Mouse (Mus musculus): Measurements from ENCODE around the gene Ccnb1ip1.
A peak's percentile ranks its signal among the peaks of the same experiment; 100 is the strongest.
"Not testable (repeated sequence)": the region's sequence is repeated elsewhere in the genome, so short reads cannot be mapped to it uniquely, and the experiment has no call there.

The Ccnb1ip1 gene

GRCm38 (mm10) chr14:50807487-50808072, at the start of gene Ccnb1ip1, which contains the start of gene Parp2:
Gene Ccnb1ip1 (minus strand): TSS chr14:50807732.
Gene Parp2 (plus strand): TSS chr14:50807841.
- DNase-seq, result peak; percentile 100

GRCm38 (mm10) chr14:50855788-50856187, 48.3 kb upstream of the Ccnb1ip1 start:
- DNase-seq, result no peak

GRCm38 (mm10) chr14:50837236-50837635, 29.7 kb upstream of the Ccnb1ip1 start:
- DNase-seq, result no peak

- peak; percentile 10 for DNase-seq
These were observed 26.9 kb upstream of the Ccnb1ip1 start for GRCm38 (mm10) chr14:50834435-50834834.

- peak; percentile 63 for DNase-seq
These were observed 26.4 kb upstream of the Ccnb1ip1 start for GRCm38 (mm10) chr14:50833964-50834363.

GRCm38 (mm10) chr14:50829878-50830277, 22.3 kb upstream of the Ccnb1ip1 start:
- no peak for DNase-seq

- no peak for DNase-seq
These were observed 19.0 kb upstream of the Ccnb1ip1 start for GRCm38 (mm10) chr14:50826579-50826978.

- no peak for DNase-seq
These were observed 16.7 kb upstream of the Ccnb1ip1 start for GRCm38 (mm10) chr14:50824219-50824618.

GRCm38 (mm10) chr14:50823240-50823639, 15.7 kb upstream of the Ccnb1ip1 start:
- no peak for DNase-seq

- no peak for DNase-seq
These were observed 5.5 kb upstream of the Ccnb1ip1 start for GRCm38 (mm10) chr14:50813060-50813459.

GRCm38 (mm10) chr14:50806469-50806868, 1.1 kb downstream of the Ccnb1ip1 start:
- not testable (repeated sequence) for DNase-seq

- DNase-seq, result no peak
These were observed 2.8 kb downstream of the Ccnb1ip1 start for GRCm38 (mm10) chr14:50804683-50805082.

GRCm38 (mm10) chr14:50802843-50803562, 4.5 kb downstream of the Ccnb1ip1 start:
- DNase-seq, result no peak

GRCm38 (mm10) chr14:50802441-50802840, 5.1 kb downstream of the Ccnb1ip1 start:
- DNase-seq, result no peak

GRCm38 (mm10) chr14:50799502-50800259, 7.9 kb downstream of the Ccnb1ip1 start:
- peak; percentile 65 for DNase-seq

GRCm38 (mm10) chr14:50798512-50798911, 9.0 kb downstream of the Ccnb1ip1 start:
- DNase-seq, result no peak

GRCm38 (mm10) chr14:50796464-50796863, 11.1 kb downstream of the Ccnb1ip1 start:
- no peak for DNase-seq

GRCm38 (mm10) chr14:50795965-50796364, 11.6 kb downstream of the Ccnb1ip1 start:
- DNase-seq, result no peak

- no peak for DNase-seq
These were observed 12.1 kb downstream of the Ccnb1ip1 start for GRCm38 (mm10) chr14:50795261-50795935.

- no peak for DNase-seq
These were observed 19.4 kb downstream of the Ccnb1ip1 start for GRCm38 (mm10) chr14:50788157-50788556.

- DNase-seq, result peak; percentile 90
These were observed 22.3 kb downstream of the Ccnb1ip1 start, which contains the start of gene Ttc5 for GRCm38 (mm10) chr14:50785251-50785637. Gene Ttc5 (minus strand): TSS chr14:50785519.

- no peak for DNase-seq
These were observed 22.9 kb downstream of the Ccnb1ip1 start for GRCm38 (mm10) chr14:50784391-50785250.
